Mouse (Mus musculus) embryonic stem cell, embryonic (primary cell): ENCODE data around the gene Krt79.

Experiments used
- CTCF ChIA-PET, 4 experiments: fragments of 300-600 bp in 2 of 4; fragments of 350-600 bp in 2 of 4; sonication (Branson Sonifier 250); formaldehyde crosslinking; loops; one replicate each; lab custom pipeline; 2022; ENCODE audit warnings: inconsistent platforms in 2 of 4; lab: Charles Lee
- POLR2A ChIA-PET, 4 experiments: fragments of 300-600 bp in 2 of 4; fragments of 350-600 bp in 2 of 4; sonication (Branson Sonifier 250); formaldehyde crosslinking; loops; one replicate each; lab custom pipeline; 2022; ENCODE audit warnings: antibody characterized with exemption in 4 of 4, inconsistent platforms in 1 of 4; lab: Charles Lee

Gene Krt79

DNA sequence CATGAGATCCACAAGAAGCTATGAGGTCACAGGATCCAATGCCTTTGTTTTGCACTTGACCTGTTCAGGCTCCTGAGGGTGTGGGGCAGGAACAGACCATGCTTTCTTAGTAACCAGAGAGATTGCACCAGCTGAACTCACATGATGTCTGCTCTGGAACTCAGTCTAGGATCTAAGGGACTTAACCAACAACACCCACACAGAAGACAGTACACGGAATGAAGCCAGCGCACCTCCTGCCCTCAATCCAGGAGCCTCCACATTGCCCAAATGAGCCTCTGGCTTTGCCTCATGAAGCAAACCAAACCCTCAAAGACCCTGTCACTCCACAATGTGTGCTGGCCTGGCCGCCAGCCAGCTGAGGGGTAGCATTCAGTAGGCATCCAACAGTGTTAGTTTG lies 18.8 kb upstream of the Krt79 start:
- ChIA-PET CTCF (interaction anchor here in 2 of 4 experiments (0.6 to 1.0 kb wide), 3 partner anchors 15 to 463 kb away, joined by 3 to 16 read pairs (median 3); no protein-coding TSS in a partner anchor), POLR2A (interaction anchor here in 1 of 4 experiments (0.5 kb wide), 1 partner anchor 424 kb away, joined by 3 read pairs; no protein-coding TSS in a partner anchor)

- POLR2A ChIA-PET: no interaction called here
- CTCF ChIA-PET: no interaction called here
These were observed 14.1 kb upstream of the Krt79 start, which contains the start of gene Krt78 for GRCm38 (mm10) chr15:101954187-101954586. Gene Krt78 (minus strand): TSS chr15:101954287.

DNA sequence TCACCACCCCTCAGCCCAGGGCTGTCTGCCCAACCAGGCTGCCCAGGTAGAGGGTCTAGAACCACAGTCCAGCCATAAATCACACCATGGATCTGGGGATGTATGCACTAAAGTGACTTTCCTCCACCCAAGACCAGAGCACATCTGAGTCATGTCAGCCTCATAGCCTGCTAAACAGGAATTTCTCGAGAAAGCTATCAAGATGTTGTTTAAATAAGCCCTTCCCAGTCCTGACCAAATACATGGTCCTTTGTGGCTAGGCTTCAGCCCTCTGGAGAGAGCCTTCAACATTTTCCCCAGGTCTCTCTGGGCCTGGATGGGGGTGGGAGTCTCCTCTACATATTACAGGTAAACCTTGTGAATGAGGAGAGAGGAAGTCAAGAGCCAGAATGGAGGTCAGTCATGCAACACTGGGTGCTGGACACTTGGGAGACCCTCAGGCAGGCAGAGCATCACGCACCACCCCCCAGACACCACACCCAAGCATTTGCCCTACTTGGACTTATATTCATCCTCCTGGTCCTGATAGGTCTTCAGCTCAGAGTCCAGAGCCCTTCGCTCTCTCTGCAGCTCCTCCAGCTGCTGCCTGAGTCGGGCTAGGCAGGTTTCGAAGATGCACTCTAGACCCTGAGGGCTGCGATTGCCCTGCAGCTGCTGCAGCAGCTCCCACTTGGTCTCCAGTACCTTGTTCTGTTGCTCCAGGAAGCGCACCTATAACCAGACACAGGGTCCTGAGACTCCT lies 12.8 kb upstream of the Krt79 start:
- ChIA-PET POLR2A (no interaction called here), CTCF (interaction anchor here in 1 of 4 experiments (0.7 kb wide), 1 partner anchor 97 kb away, joined by 3 read pairs; no protein-coding TSS in a partner anchor)

GRCm38 (mm10) chr15:101945430-101945829 lies 5.3 kb upstream of the Krt79 start:
- POLR2A ChIA-PET: no interaction called here
- CTCF ChIA-PET: no interaction called here

DNA sequence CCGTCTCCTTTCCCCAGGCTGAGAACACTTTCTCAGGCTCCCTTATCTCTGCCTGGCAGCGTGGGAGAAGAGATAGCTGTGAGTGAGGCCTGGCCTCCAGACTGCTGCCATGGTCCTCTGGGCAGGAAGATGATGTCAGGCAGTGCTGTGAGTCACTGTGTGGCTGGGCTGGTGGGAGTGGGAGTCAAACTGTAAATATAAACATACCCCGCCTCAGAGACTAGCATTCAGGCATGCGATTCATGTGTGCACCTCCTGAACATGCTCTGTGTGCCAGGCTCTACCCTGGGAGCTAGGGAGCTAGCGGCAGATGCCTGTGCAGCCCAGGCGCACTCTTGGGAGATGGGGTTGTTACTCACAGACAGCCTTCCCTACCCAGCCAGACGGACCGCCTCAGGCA lies 1.8 kb upstream of the Krt79 start:
- CTCF ChIA-PET: interaction anchor here in 1 of 4 experiments (1.0 kb wide), 1 partner anchor 42 kb away, joined by 4 read pairs; no protein-coding TSS in a partner anchor
- POLR2A ChIA-PET: no interaction called here

DNA sequence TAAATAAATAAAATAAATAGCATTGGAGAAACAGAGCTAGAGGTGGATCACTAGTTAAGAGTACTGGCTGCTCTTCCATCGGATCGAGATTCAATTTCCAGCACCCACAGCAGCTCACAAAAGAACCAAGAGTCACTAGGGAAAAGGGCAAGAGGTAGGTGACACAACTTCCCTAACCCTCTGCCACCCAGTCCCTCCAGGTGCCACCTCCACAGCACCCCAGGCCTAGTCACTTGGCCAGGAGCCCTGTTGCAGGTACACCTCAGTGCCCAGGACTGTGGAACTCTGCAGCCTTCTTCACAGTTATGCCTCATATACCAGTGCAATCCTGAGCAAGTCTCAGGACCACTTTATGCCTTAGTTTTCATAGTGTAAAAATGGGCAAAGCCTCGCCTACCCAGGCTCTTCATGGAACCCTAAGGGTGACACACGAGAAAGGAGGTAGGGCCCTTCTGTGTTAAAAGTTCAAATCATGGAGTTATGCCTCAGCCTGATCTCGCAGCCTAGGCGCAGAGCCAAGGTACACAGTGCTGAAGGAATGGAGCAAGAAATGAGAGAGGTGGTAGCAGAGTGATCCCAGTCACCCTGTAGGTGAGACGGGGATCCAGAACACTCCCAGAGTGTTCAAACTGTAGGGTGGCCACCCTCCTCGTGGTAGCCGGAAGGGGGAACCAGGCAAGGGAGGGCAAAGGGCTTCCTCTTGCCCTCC lies 1.4 kb downstream of the Krt79 start:
- POLR2A ChIA-PET: interaction anchor here in 2 of 4 experiments (0.5 to 0.8 kb wide), 2 partner anchors 300 to 302 kb away, joined by 3 read pairs; no protein-coding TSS in a partner anchor
- CTCF ChIA-PET: interaction anchor here in 1 of 4 experiments (0.6 kb wide), 1 partner anchor 845 kb away, joined by 5 read pairs; no protein-coding TSS in a partner anchor

DNA sequence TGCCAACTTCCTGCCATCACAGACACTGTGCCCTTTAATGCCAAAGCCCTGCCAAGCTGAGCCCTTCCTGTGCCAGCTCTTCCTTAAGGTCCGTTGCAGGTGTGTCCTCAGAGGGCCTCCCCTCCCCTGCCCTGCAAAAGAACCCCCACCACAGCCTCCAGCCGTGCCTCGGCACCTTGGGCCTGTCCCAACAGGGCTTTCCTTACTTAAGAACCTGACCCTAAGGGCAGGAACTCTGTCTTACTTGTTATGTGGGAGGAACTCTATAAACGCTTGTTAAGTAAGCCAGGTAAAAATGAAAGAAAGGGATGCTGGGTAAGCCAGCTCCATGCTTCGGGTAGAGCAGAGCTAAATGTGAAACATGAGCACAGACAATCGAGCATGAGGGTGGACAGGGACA lies 7.1 kb downstream of the Krt79 start:
- POLR2A ChIA-PET: interaction anchor here in 1 of 4 experiments (1.2 kb wide), 1 partner anchor 135 kb away, joined by 4 read pairs; no protein-coding TSS in a partner anchor
- CTCF ChIA-PET: interaction anchor here in 1 of 4 experiments (0.6 kb wide), 1 partner anchor 38 kb away, joined by 5 read pairs; no protein-coding TSS in a partner anchor

DNA sequence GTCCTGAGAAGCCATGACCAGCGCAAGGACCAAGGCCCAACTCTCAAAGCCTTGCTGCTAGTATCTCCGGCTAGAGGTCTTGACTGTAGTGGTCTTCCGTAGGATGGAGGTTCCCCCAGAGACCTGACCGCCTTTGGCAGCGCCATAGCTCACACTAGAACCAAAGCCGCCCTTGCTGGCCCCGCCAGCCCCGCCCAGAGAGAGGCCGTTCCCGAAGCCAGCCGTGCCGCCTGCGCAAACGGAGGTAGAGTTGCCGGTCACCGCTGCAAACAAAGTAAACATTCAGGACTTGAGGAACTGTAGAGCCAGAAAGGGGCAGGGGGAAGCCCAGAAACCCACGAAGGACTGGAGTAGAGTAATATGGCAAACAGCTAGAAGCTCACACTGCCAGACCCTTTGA lies 10.5 kb downstream of the Krt79 start:
- POLR2A ChIA-PET: no interaction called here
- CTCF ChIA-PET: interaction anchor here in 2 of 4 experiments (0.6 to 1.2 kb wide), 2 partner anchors 54 to 410 kb away, joined by 3 to 5 read pairs; no protein-coding TSS in a partner anchor

- CTCF ChIA-PET: interaction anchor here in 1 of 4 experiments (1.2 kb wide), 1 partner anchor 55 kb away, joined by 3 read pairs; no protein-coding TSS in a partner anchor
- POLR2A ChIA-PET: interaction anchor here in 1 of 4 experiments (0.6 kb wide), 1 partner anchor 51 kb away, joined by 5 read pairs; no protein-coding TSS in a partner anchor
These were observed 11.0 kb downstream of the Krt79 start for GRCm38 (mm10) chr15:101929087-101929486.

DNA sequence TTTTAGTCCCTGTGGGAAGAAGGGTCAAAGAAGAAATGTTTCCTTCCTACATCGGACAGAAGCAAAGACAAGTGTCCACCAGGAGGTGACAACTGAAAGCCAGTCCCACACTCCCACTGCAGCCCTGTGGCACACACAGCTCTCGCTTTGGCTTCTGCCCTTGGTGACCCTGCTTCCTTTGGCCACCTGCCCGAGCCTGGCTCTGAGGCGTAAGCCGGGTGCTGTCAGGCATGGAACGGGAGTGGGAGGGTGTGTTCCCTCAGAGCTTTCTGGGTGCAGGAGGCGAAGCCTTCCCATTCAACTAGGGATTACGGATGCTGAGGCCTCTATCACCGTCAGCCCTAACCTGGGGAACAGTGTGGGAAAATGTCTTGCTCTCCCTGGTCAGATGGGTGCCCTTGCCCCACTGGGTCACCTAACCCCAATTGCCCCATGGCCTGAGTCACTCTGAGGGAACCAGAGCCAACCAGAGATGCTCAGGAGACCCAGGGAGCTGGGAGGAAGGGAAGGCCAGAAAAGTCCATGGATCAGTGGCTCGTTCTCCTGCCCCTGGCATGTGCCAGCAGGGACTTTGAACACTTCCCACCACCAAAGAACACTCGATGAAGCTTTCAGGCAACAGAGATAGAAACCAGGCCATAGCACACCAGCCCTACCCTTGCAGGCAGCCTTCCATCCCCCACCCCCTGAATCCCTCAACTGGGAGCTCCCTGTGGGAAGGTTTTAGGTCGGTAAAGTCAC lies 12.6 kb downstream of the Krt79 start:
- CTCF ChIA-PET: interaction anchor here in 1 of 4 experiments (0.6 kb wide), 1 partner anchor 1244 kb away, joined by 3 read pairs; no protein-coding TSS in a partner anchor
- POLR2A ChIA-PET: no interaction called here

DNA sequence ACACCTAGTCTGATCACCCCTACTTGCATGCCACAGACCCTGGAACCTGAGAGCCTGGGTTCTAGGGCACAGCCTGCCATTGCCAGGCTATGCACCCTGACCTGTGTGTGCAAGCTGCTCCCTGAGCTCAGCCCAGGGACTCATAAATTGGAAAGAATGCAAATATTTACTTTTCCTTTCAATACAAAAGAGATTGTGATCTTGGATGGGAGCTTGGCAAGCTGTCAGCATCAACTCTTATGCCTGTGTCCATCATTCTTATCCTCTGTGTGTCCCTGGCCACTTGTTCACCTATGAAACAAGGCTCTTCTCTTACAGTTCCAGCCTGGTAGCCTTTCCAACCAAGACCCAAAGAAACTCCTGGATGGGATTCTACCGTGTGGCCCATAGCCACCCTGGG lies 15.1 kb downstream of the Krt79 start:
- CTCF ChIA-PET: interaction anchor here in 1 of 4 experiments (1.1 kb wide), 1 partner anchor 49 kb away, joined by 3 read pairs; no protein-coding TSS in a partner anchor
- POLR2A ChIA-PET: no interaction called here

- ChIA-PET POLR2A (interaction anchor here in 1 of 4 experiments (0.5 kb wide), 1 partner anchor 427 kb away, joined by 3 read pairs; no protein-coding TSS in a partner anchor), CTCF (interaction anchor here in 1 of 4 experiments (0.5 to 1.1 kb wide), 2 partner anchors 46 to 49 kb away, joined by 3 read pairs; no protein-coding TSS in a partner anchor)
These were observed 15.5 kb downstream of the Krt79 start, which contains the start of gene Krt4 for GRCm38 (mm10) chr15:101924635-101925034. Gene Krt4 (minus strand): TSS chr15:101924735.

- ChIA-PET POLR2A (interaction anchor here in 1 of 4 experiments (1.7 kb wide), 1 partner anchor 9 kb away, joined by 4 read pairs; no protein-coding TSS in a partner anchor), CTCF (interaction anchor here in 1 of 4 experiments (0.7 kb wide), 1 partner anchor 51 kb away, joined by 3 read pairs; no protein-coding TSS in a partner anchor)
These were observed 17.8 kb downstream of the Krt79 start for GRCm38 (mm10) chr15:101922296-101922695.

GRCm38 (mm10) chr15:101916072-101916471 lies 24.1 kb downstream of the Krt79 start:
- CTCF ChIA-PET: no interaction called here
- POLR2A ChIA-PET: interaction anchor here in 1 of 4 experiments (1.5 kb wide), 1 partner anchor 14 kb away, joined by 4 read pairs; no protein-coding TSS in a partner anchor

DNA sequence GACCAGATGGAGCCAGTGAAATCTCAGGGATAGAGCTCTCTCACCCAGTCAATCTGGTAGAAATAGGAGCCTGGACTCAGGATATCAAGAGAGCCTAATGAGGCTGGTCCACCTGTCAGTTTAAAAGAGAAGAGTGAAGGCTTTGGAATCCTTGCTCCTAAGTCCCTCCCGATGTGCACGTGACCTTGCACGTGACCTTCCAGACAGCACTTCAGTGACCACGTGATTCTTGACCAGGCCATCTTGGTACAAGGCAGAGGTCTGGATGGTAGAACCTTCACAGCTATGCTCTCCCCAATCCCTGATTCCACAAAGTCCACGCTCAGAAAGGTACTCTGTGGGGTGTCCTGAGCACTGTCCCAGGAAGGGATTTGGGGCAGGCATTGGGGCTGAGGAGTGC lies 35.3 kb downstream of the Krt79 start:
- CTCF ChIA-PET: no interaction called here

DNA sequence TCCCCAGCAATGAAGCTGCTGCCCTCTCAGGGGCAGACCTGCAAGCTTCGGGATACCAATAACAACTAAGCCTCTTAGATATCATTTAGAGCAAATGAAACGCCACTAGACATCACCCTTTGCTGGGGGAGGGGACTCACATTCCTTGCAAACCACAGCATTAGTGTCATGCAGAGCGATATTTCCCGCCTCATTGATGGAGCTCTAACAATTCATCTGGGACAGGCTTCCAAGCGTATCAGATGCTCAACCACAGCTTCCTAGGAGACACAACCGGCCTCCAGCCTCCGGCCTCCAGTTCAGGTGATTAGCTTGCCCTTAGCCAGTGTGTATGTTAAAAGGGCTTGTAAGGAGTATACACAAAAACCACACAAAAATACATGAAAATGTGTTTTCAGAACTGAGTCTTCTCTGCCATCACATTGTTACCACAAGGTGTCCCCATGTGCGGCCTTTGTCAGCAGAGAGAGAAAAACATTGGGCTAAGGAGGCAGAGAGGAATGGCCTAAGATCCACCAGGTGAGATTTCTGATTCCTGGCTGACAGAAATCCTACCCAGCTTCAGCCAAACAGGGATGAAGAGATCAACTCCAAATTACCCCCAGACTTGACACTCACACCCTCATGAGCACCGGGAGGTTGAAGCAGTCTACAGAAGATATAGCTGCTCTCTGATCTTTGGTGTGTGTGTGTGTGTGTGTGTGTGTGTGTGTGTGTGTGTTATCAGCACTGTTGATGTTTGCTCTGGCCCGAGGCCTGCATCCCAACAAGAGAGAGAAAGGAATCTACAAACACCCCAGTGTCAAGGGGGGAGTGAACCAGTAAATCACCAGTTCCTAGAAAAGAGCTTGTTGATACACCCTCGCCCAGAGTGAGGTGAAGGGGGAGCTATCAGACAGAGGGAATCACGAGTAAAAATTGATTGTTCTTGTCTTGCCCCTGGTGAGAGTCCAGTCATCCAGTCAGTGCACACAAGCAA lies 37.7 kb downstream of the Krt79 start:
- POLR2A ChIA-PET: interaction anchor here in 2 of 4 experiments (0.6 to 1.7 kb wide), 3 partner anchors 14 to 1397 kb away, joined by 3 to 4 read pairs (median 4); no protein-coding TSS in a partner anchor
- CTCF ChIA-PET: interaction anchor here in 3 of 4 experiments (0.5 to 1.6 kb wide), 11 partner anchors 42 to 449 kb away, joined by 3 to 7 read pairs (median 3); no protein-coding TSS in a partner anchor

More for the DNA sequence above, 35.3 kb downstream of the Krt79 start:
- POLR2A ChIA-PET: no interaction called here
